Mouse (Mus musculus): ENCODE data around the gene Nlk. TPM values are rescaled to one million over a fixed set of nuclear protein-coding genes. Genes with fewer than 3 reads are reported as not detected.

Nlk gene
- total RNA-seq, 2 experiments from 2014 or later: 7.3 to 9.6 TPM

Other genes with a start within 250 kb of the Nlk start
- gene Slc46a1, start 231.7 kb downstream of the Nlk start, total RNA-seq (2021): under 1 TPM; 0.47 to 0.91 TPM
- gene Sarm1, start 199.6 kb downstream of the Nlk start, total RNA-seq (2021): under 1 TPM; 0.43 to 0.82 TPM
- gene Vtn, start 198.3 kb downstream of the Nlk start, total RNA-seq (2021): 10 to 100 TPM in 1 of 2 experiments, 1 to 10 TPM in 1; 9.5 to 15.0 TPM
- gene Sebox, start 193.9 kb downstream of the Nlk start, total RNA-seq (2021): not detected
- gene Tmem199, start 185.2 kb downstream of the Nlk start, total RNA-seq (2021): 10 to 100 TPM; 13.3 to 15.1 TPM
- 100 to 1,000 TPM in 1 of 2 experiments, 10 to 100 TPM in 1; 99.0 to 100 TPM for gene Poldip2, start 185.2 kb downstream of the Nlk start, total RNA-seq (2021)
- gene Tnfaip1, start 161.0 kb downstream of the Nlk start, total RNA-seq (2021): 10 to 100 TPM; 44.0 to 48.1 TPM
- 10 to 100 TPM; 17.5 to 17.6 TPM for gene Ift20, start 161.0 kb downstream of the Nlk start, total RNA-seq (2021)
- gene Tmem97, start 146.6 kb downstream of the Nlk start, total RNA-seq (2021): 1 to 10 TPM; 1.0 to 1.5 TPM
- gene Ccnq, start 54.4 kb upstream of the Nlk start, total RNA-seq (2021): 10 to 100 TPM; 11.1 to 11.8 TPM
- gene Lyrm9, start 129.2 kb upstream of the Nlk start, total RNA-seq (2021): 10 to 100 TPM; 12.3 to 17.3 TPM
- 1 to 10 TPM in 1 of 2 experiments, under 1 TPM in 1; 0.66 to 1.7 TPM for gene Nos2, start 223.4 kb upstream of the Nlk start, total RNA-seq (2021)

Measured in gastrocnemius, adult 18-20 months (tissue).